Mouse (Mus musculus) layer of hippocampus, adult 2 months (tissue): Measurements from ENCODE around the gene Bbx. TPM values are rescaled to one million over a fixed set of nuclear protein-coding genes. Genes with fewer than 3 reads are reported as not detected.

ENCODE experiments used
- DNase-seq, 2 experiments: peaks; one replicate each; pipeline ENCODE4 v3.0.0; 2022; ENCODE audit warnings: low spot score in 2 of 2
- H3K27ac ChIP-seq: fragments of 200-600 bp; 2 replicates; pipeline ENCODE4 v1.8.1; 2022
- H3K4me3 ChIP-seq: fragments of 200-600 bp; 2 replicates; pipeline ENCODE4 v1.8.1; 2022; ENCODE audit warnings: mild to moderate bottlenecking
- CTCF ChIP-seq: fragments of 200-600 bp; conservative IDR thresholded peaks from 2 replicates; pipeline ENCODE4 v1.8.1; 2022; ENCODE audit warnings: antibody characterized with exemption, mild to moderate bottlenecking, moderate library complexity
- total RNA-seq, 2 experiments: library from RNA; stranded (reverse); gene quantifications; 2 replicates each; pipeline ENCODE4 v1.2.3; 2021

Bbx gene
- total RNA-seq, 2 experiments from 2014 or later, result 27.5 to 28.4 TPM

GRCm38 (mm10) chr16:50189108-50189507 lies 243.1 kb downstream of the Bbx start:
- TF ChIP-seq CTCF, result no peak
- Histone ChIP-seq H3K27ac (no peak overlapping the region), H3K4me3 (no peak overlapping the region)
- DNase-seq, result no peak

DNA sequence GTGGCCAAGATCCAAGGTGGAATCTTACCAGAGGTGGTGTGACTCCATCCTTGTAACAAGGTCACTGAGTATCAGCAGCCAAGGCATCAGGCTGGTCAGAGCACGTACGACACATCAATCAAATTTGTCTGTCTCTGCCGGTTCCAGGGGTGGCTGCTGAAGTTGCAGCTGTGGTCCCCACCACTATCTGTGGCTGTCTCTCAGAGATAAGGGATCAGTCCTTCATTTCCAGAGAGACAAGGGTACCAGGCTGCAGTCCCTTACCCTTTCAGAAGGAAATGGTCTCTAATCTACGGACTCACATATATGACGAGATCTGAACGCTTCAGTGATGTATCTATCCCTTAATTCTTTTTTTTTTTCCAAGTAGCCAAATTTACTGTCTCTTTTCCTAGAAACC lies 245.6 kb downstream of the Bbx start:
- no peak overlapping the region for H3K27ac ChIP-seq
- H3K4me3 ChIP-seq, result no peak overlapping the region
- TF ChIP-seq CTCF, result no peak
- DNase-seq, result no peak

DNA sequence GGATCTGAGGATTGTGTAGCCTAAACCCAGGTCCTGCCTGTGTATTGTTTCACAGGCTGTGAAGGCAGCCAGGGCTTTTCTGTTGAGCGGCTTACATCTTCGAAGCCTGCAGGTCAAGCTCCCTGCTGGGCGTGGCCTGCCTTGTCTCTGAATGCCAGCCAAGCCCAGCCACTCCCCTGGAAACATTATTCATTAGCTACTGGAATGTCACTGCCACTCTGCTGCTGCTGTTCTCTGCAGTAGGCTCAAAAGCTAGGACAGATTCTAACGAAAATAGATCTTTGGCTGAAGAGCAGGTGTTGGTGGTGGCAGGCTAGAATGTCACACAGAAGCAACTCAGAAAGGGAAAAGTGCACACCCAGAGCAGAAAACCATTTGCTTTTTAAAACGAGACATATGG lies 247.1 kb downstream of the Bbx start:
- DNase-seq, result peak in 1 of 2 experiments; percentile 23
- no peak overlapping the region for H3K27ac ChIP-seq
- TF ChIP-seq CTCF, result no peak
- no peak overlapping the region for H3K4me3 ChIP-seq

- Histone ChIP-seq H3K27ac (no peak overlapping the region), H3K4me3 (no peak overlapping the region)
- TF ChIP-seq CTCF, result no peak
- no peak for DNase-seq
Measured at GRCm38 (mm10) chr16:50182988-50183387, 249.2 kb downstream of the Bbx start.

DNA sequence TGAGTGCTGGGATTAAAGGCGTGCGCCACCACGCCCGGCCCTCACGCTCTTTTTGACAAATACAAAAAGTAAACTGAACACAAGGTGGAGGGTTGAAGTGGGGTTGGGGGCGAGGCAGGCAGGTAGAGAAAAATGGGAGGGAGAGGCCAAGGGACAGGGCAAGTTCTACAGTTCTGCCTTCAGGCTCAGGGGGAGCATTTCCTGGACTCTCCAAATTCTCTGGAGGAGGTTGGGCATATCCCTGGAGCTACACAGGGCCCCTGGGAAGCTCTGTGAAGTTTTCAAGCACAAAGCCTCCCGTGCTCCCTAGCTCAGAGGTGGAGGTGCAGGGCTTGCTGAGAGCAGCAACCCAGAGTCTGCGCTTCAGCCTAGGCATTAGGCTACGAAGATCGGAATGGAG lies 249.6 kb downstream of the Bbx start:
- H3K27ac ChIP-seq, result no peak overlapping the region
- no peak for TF ChIP-seq CTCF
- DNase-seq, result no peak
- H3K4me3 ChIP-seq, result no peak overlapping the region

DNA sequence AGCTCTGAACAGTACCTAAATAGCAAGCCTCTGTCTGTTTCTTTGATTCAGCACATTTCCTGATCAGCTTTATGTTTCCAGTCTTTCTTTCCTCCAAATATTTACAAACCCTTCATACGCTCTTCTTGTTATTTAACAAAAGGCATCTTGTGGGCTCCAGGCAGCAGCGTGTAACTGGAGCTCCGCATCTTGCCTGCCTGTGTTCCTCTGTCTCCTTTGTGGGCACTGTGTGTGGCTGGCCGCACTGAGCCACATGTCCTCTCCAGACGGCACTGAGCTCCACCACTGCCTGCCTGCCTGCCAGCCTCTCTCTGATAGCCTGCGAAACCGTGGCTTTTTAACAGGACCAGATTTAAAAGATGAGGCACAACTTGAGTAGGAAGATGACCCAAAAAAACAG lies 259.4 kb downstream of the Bbx start:
- TF ChIP-seq CTCF, result no peak
- DNase-seq, result no peak
- no peak overlapping the region for H3K27ac ChIP-seq
- no peak overlapping the region for H3K4me3 ChIP-seq

DNA sequence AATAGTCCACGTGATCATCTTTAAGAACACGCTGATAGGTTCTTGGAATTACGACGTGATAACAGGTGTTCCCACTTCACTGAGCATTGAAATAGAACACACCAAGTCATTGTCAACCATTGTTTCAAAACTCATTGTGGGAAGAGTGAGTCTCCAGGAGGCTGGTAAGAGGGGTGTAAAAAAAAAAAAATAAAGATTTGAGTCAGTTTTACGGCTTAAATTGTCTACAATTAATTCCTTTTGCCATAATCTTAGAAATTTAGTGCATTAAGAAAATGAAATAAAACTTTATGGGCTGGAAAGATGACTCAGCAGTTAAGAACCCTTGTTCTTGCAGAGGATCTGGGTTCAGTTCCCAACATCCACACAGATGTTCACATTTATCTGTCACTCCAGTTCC lies 261.4 kb downstream of the Bbx start:
- TF ChIP-seq CTCF, result no peak
- H3K4me3 ChIP-seq, result no peak overlapping the region
- DNase-seq, result no peak
- H3K27ac ChIP-seq, result no peak overlapping the region

- no peak overlapping the region for H3K27ac ChIP-seq
- no peak for DNase-seq
- TF ChIP-seq CTCF, result no peak
- H3K4me3 ChIP-seq, result no peak overlapping the region
Measured at GRCm38 (mm10) chr16:50167983-50168299, 264.2 kb downstream of the Bbx start.

- TF ChIP-seq CTCF, result no peak
- Histone ChIP-seq H3K27ac (no peak overlapping the region), H3K4me3 (no peak overlapping the region)
- no peak for DNase-seq
Measured at GRCm38 (mm10) chr16:50167231-50167982, 264.8 kb downstream of the Bbx start.

GRCm38 (mm10) chr16:50160418-50161271 lies 271.5 kb downstream of the Bbx start:
- Histone ChIP-seq H3K27ac (no peak overlapping the region), H3K4me3 (no peak overlapping the region)
- DNase-seq, result no peak
- TF ChIP-seq CTCF, result no peak

- TF ChIP-seq CTCF, result no peak
- H3K4me3 ChIP-seq, result no peak overlapping the region
- no peak overlapping the region for H3K27ac ChIP-seq
- DNase-seq, result no peak
Measured at GRCm38 (mm10) chr16:50158546-50158945, 273.6 kb downstream of the Bbx start.

- no peak overlapping the region for H3K27ac ChIP-seq
- DNase-seq, result no peak
- H3K4me3 ChIP-seq, result no peak overlapping the region
- TF ChIP-seq CTCF, result no peak
Measured at GRCm38 (mm10) chr16:50149606-50150005, 282.6 kb downstream of the Bbx start.

DNA sequence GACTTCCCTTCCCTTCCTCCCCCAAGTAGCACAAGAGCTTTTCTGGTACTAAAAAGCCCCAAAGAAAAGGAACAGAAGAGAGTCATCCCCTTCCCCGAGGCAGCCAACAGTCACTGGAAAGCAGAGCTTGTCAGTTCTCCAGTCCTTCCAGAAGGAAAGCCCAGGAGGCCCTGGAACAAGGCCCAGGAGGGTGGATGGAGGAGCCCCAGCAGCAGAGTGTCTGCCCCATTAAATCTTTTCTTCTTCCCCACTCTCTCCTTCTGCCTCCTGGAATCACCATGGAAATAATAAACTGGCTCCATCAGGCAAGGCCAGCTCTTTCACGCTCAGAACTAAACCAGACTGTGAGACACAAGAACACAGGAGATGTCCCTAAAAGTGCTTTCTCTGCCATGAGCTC lies 284.3 kb downstream of the Bbx start:
- H3K27ac ChIP-seq, result no peak overlapping the region
- no peak overlapping the region for H3K4me3 ChIP-seq
- peak; percentile 37 to 41 for DNase-seq
- TF ChIP-seq CTCF, result no peak

Other genes with a start within 250 kb of the Bbx start
- not detected for gene Ccdc54, start 158.8 kb upstream of the Bbx start, total RNA-seq